Mouse (Mus musculus): Measurements from ENCODE around the gene Gm10320. TPM values are rescaled to one million over a fixed set of nuclear protein-coding genes. Genes with fewer than 3 reads are reported as not detected.

Gene Gm10320
- polyA plus RNA-seq, 1 experiment from 2014 or later, result 1.2 TPM

DNA sequence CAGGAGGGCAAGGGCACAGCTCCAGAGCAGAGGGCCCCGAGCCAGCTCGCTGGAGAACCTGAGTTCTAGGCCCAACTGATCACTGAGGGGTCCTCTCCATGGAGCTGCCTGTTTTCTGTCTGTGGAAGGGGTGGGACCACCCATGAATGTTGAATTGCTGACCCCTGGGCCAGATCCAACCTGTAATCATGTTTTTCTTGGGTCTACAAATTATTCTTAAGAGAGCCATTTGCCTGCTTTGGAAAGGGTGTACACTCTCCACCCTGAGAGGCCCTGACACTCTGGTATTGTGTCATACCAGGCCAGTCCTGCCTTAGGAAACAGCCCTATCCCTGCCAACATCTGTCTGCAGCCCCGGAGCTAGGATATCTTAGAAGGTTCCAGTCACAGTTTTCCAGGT, 5.6 kb downstream of the Gm10320 start:
- H3K27ac ChIP-seq (ENCODE audit: low read depth, low read length), result no peak overlapping the region
- H3K4me2 ChIP-seq (replicated peaks; ENCODE audit: low read depth, low read length), result no peak overlapping the region
- H3K4me1 ChIP-seq (ENCODE audit: control insufficient read depth, insufficient read depth, low read length), result no peaks in the 10 kb centered on the region
- H3K36me3 ChIP-seq (ENCODE audit: control insufficient read depth, insufficient read depth, low read length), result no peaks in the 10 kb centered on the region
- H3K9ac ChIP-seq (ENCODE audit: low read depth, low read length), result no peak overlapping the region
- H3K4me3 ChIP-seq (ENCODE audit: low read length), result no peak overlapping the region
- 66% methylated on average over 3 of the region's 3 CpGs for WGBS
- no peak for ATAC-seq (ENCODE audit: low FRiP score, low TSS enrichment)
- H3K9me3 ChIP-seq (ENCODE audit: control insufficient read depth, low read length), result no peaks in the 10 kb centered on the region
- no peaks in the 10 kb centered on the region for H3K27me3 ChIP-seq (ENCODE audit: control insufficient read depth, insufficient read depth, low read length)

DNA sequence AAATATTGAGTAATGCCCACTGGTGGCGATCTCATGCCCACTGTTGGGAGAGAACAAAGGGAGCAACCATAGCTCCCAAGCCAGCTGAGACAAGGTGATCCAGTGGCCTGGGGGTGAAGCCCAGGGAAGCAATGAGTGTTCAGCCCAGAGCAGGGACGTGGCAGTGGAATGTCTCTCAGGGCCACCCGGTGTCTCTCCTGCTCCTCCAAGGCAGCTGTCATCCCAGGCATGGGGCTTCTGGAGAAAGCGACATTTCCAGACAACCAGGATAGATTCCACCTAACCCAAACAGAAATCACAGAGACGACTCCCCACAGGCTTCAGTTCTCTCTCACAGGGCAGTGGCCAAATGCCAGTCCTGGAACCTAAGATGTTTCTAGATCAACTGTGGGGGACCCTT, 6.4 kb downstream of the Gm10320 start:
- 70% methylated on average over 5 of the region's 5 CpGs for WGBS

DNA sequence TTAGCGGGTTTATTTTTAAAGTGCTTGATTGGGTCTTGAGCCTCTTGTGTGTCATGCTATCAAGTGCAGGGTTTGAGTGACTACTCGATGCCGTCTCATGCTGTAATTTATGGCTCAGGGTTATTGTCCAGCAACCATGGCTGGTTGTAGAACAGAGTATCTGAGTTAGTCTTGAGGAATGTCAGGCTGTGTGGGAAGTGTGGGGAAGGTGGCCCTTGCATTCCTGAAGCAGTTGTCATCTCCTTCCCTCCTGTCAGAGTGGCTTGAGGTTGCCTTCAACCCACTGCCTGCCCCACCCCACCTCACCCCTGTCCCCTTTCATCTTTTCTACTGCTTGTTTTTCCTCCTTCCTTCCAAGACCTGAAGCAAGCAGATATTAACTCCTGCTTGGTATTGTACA, 13.8 kb downstream of the Gm10320 start:
- H3K36me3 ChIP-seq (ENCODE audit: control insufficient read depth, insufficient read depth, low read length), result no peaks in the 10 kb centered on the region
- H3K4me2 ChIP-seq (replicated peaks; ENCODE audit: low read depth, low read length), result no peak overlapping the region
- H3K9me3 ChIP-seq (ENCODE audit: control insufficient read depth, low read length), result no peaks in the 10 kb centered on the region
- WGBS, result 57% methylated on average over 3 of the region's 3 CpGs
- H3K27ac ChIP-seq (ENCODE audit: low read depth, low read length), result no peak overlapping the region
- H3K9ac ChIP-seq (ENCODE audit: low read depth, low read length), result no peak overlapping the region
- no peaks in the 10 kb centered on the region for H3K27me3 ChIP-seq (ENCODE audit: control insufficient read depth, insufficient read depth, low read length)
- no peak overlapping the region for H3K4me3 ChIP-seq (ENCODE audit: low read length)
- ATAC-seq (ENCODE audit: low FRiP score, low TSS enrichment), result no peak
- H3K4me1 ChIP-seq (ENCODE audit: control insufficient read depth, insufficient read depth, low read length), result peaks cover 8% of the 10 kb centered on the region; the same call in 1 of the 2 replicates

More for the DNA sequence above, 6.4 kb downstream of the Gm10320 start:
- Histone ChIP-seq H3K9ac (ENCODE audit: low read depth, low read length) (no peak overlapping the region), H3K4me3 (ENCODE audit: low read length) (no peak overlapping the region), H3K9me3 (ENCODE audit: control insufficient read depth, low read length) (no peaks in the 10 kb centered on the region), H3K36me3 (ENCODE audit: control insufficient read depth, insufficient read depth, low read length) (no peaks in the 10 kb centered on the region), H3K4me2 (replicated peaks; ENCODE audit: low read depth, low read length) (no peak overlapping the region), H3K4me1 (ENCODE audit: control insufficient read depth, insufficient read depth, low read length) (no peaks in the 10 kb centered on the region), H3K27ac (ENCODE audit: low read depth, low read length) (no peak overlapping the region), H3K27me3 (ENCODE audit: control insufficient read depth, insufficient read depth, low read length) (no peaks in the 10 kb centered on the region)
- no peak for ATAC-seq (ENCODE audit: low FRiP score, low TSS enrichment)

DNA sequence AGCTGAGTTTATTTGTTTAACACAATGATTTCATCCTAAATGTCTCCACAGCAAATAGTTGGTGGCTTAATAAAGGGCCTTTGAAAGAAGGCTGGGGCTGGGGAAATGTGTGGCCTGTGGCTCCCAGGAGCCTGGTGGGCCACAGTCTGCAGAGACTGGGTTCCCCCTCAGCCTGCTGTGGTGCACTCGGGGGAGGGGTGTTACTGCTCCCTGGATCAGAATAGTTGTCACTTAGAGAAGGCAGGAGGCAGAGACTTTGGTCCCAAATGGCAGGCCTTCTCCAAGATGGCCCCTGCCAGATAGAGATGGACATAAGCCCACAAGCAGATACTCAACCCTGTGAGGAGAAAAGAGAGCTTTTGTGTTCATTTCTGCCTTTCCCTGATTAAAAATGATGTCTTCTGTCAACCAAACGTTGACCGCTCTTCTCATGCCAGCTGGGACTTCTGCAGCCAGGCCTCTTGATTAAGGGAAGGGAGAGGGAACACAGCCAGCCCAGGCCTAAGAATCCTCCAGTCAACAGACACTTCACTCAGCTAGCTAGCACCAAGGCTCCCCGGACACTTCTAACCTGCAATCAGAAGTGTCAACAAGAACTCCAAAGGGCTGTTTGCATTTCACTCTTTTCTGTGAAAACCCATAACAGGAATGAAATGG, 14.8 kb downstream of the Gm10320 start:
- peak overlapping the region; percentile 75 for H3K27ac ChIP-seq (ENCODE audit: low read depth, low read length)
- peaks cover 8% of the 10 kb centered on the region; the same call in 1 of the 2 replicates for H3K4me1 ChIP-seq (ENCODE audit: control insufficient read depth, insufficient read depth, low read length)
- ATAC-seq (ENCODE audit: low FRiP score, low TSS enrichment), result peak; percentile 51; the same call in 1 of the 2 replicates
- H3K36me3 ChIP-seq (ENCODE audit: control insufficient read depth, insufficient read depth, low read length), result no peaks in the 10 kb centered on the region
- H3K9ac ChIP-seq (ENCODE audit: low read depth, low read length), result no peak overlapping the region
- WGBS, result 38% methylated on average over 4 of the region's 4 CpGs
- 0 out of 2 replicates have a peak, but pooled peaks cover under 1% of the 10 kb centered on the region for H3K27me3 ChIP-seq (ENCODE audit: control insufficient read depth, insufficient read depth, low read length)
- no peak overlapping the region for H3K4me3 ChIP-seq (ENCODE audit: low read length)
- H3K9me3 ChIP-seq (ENCODE audit: control insufficient read depth, low read length), result no peaks in the 10 kb centered on the region
- H3K4me2 ChIP-seq (replicated peaks; ENCODE audit: low read depth, low read length), result no peak overlapping the region

DNA sequence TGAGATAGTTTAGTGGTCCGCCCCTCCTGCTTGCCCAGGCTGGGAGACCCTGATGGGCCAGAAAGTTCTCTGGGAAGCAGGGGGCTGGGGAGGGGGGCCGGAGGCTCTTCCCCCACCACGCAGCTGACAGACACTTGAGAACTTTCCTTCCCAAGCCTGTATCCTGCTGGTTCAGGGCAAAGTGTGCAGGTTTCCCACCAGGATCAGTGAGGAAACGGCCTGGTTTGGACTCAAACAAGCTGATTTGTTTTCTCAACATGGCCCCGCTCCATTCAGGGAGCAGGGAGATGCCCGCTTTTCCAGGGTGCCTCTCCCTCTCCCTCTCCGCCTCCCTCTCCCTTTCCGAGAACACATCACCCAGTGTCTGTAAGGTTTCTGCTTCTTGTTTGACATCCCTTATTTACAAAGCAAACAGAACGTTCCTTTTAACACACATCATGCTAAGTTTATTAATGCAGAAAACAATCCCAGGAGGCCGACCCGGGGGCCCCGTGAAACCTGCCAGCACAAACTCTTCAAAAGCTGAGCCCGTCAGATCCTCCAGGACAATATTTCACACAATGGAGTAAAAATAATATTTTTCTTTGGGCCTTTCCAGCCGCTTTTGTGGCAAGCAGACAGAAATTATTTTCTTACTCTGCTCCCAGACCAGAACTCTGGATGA, 15.5 kb downstream of the Gm10320 start:
- Histone ChIP-seq H3K36me3 (ENCODE audit: control insufficient read depth, insufficient read depth, low read length) (no peaks in the 10 kb centered on the region), H3K9ac (ENCODE audit: low read depth, low read length) (no peak overlapping the region), H3K27ac (ENCODE audit: low read depth, low read length) (peak overlapping the region; percentile 18; the same call in 1 of the 2 replicates), H3K4me2 (replicated peaks; ENCODE audit: low read depth, low read length) (no peak overlapping the region), H3K27me3 (ENCODE audit: control insufficient read depth, insufficient read depth, low read length) (0 out of 2 replicates have a peak, but pooled peaks cover 3% of the 10 kb centered on the region), H3K4me1 (ENCODE audit: control insufficient read depth, insufficient read depth, low read length) (peaks cover 8% of the 10 kb centered on the region; the same call in 1 of the 2 replicates), H3K4me3 (ENCODE audit: low read length) (no peak overlapping the region), H3K9me3 (ENCODE audit: control insufficient read depth, low read length) (no peaks in the 10 kb centered on the region)
- peak; percentile 74 for ATAC-seq (ENCODE audit: low FRiP score, low TSS enrichment)
- WGBS, result 18% methylated on average over 14 of the region's 14 CpGs

DNA sequence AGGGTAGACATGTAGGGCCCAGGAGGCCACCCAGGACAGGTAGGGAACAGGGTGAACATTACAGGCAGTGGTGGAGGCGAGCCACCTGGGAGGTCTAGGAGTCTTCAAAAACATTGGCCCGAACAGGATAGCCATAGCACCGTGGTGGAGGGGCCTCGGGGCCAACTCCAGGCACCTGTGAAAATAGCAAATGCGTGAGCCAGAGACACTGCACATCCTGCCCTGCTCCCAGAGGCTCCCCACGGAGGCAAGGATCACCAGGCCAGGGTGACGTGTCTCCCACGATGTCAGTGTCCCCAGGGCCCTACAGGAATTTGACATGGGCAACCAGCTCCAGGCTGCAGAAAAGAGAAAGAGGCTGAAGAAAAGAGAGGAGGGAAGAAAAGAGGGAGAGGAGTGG, 16.1 kb downstream of the Gm10320 start:
- 25% methylated on average over 8 of the region's 8 CpGs for WGBS
- H3K4me2 ChIP-seq (replicated peaks; ENCODE audit: low read depth, low read length), result no peak overlapping the region
- 0 out of 2 replicates have a peak, but pooled peaks cover 3% of the 10 kb centered on the region for H3K27me3 ChIP-seq (ENCODE audit: control insufficient read depth, insufficient read depth, low read length)
- H3K4me1 ChIP-seq (ENCODE audit: control insufficient read depth, insufficient read depth, low read length), result peaks cover 8% of the 10 kb centered on the region; the same call in 1 of the 2 replicates
- H3K9ac ChIP-seq (ENCODE audit: low read depth, low read length), result peak overlapping the region; percentile 34; the same call in 1 of the 2 replicates
- peak overlapping the region; percentile 77; the same call in 1 of the 2 replicates for H3K27ac ChIP-seq (ENCODE audit: low read depth, low read length)
- no peak for ATAC-seq (ENCODE audit: low FRiP score, low TSS enrichment)
- no peaks in the 10 kb centered on the region for H3K9me3 ChIP-seq (ENCODE audit: control insufficient read depth, low read length)
- no peak overlapping the region for H3K4me3 ChIP-seq (ENCODE audit: low read length)
- H3K36me3 ChIP-seq (ENCODE audit: control insufficient read depth, insufficient read depth, low read length), result no peaks in the 10 kb centered on the region

DNA sequence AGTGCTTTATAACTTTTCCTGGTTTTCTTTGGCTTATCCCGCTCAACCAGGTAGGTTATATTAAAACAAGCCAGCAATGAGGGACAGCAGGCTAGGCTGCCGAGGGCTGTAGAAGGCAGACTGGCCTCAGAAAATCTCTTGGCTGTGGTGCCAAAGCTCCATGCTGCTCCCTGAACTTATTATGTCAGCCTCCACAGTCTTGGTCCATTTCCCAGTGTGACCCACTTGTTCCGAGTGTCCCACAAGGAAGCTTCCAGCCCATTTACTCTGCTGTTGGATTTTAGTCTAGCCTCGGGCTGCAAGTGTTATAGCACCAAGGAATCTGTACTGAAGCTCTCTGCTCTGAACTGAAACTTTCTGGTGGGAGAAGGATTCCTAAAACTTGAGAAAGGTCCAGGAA, 18.8 kb downstream of the Gm10320 start:
- WGBS, result 80% methylated on average over 4 of the region's 4 CpGs
- ATAC-seq (ENCODE audit: low FRiP score, low TSS enrichment), result no peak
- H3K9me3 ChIP-seq (ENCODE audit: control insufficient read depth, low read length), result no peaks in the 10 kb centered on the region
- no peak overlapping the region for H3K27ac ChIP-seq (ENCODE audit: low read depth, low read length)
- peaks cover 8% of the 10 kb centered on the region; the same call in 1 of the 2 replicates for H3K4me1 ChIP-seq (ENCODE audit: control insufficient read depth, insufficient read depth, low read length)
- no peak overlapping the region for H3K4me2 ChIP-seq (replicated peaks; ENCODE audit: low read depth, low read length)
- H3K4me3 ChIP-seq (ENCODE audit: low read length), result no peak overlapping the region
- H3K9ac ChIP-seq (ENCODE audit: low read depth, low read length), result no peak overlapping the region
- 0 out of 2 replicates have a peak, but pooled peaks cover 3% of the 10 kb centered on the region for H3K27me3 ChIP-seq (ENCODE audit: control insufficient read depth, insufficient read depth, low read length)
- no peaks in the 10 kb centered on the region for H3K36me3 ChIP-seq (ENCODE audit: control insufficient read depth, insufficient read depth, low read length)

DNA sequence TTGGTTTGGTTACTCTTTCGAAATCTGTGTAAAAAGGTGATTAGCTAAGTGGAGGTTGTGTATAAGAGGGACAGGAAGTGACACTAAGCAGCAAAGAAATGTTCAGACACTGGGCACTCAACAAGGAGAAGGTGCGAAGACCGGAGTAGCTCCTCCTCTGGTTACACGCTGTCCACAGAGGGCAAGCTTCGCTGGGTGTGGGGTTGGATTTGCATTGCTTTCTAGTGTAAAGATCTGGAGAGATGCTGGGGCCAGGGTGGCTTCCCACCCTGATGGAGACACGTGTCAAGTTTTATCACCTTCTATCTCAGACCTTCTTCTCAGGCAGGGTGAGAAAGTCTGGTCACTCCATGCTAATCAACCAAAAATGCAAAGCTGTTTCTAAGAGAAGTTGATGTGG, 20.0 kb downstream of the Gm10320 start:
- no peak overlapping the region for H3K4me2 ChIP-seq (replicated peaks; ENCODE audit: low read depth, low read length)
- H3K9me3 ChIP-seq (ENCODE audit: control insufficient read depth, low read length), result no peaks in the 10 kb centered on the region
- WGBS, result 51% methylated on average over 6 of the region's 6 CpGs

DNA sequence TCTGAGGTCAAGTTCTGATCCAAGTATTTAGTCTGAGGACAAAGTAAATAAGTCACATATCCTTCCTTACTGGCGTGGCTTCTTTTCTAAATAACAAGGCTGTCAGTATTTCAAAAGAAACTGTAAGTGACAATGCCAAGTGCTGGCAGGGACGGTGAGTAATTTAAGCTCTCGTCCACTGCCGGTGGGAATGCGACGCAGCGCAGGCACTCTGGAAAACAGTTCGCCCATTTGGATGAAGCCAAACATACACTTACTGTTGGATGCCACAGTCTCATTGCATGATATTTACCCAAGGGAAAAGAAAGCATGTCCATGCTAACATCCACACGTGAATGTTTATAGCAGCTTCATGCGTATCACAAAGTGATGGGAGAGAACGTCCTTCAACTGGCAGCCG, 21.5 kb downstream of the Gm10320 start:
- no peaks in the 10 kb centered on the region for H3K36me3 ChIP-seq (ENCODE audit: control insufficient read depth, insufficient read depth, low read length)
- H3K27ac ChIP-seq (ENCODE audit: low read depth, low read length), result no peak overlapping the region
- no peak overlapping the region for H3K4me3 ChIP-seq (ENCODE audit: low read length)
- H3K9me3 ChIP-seq (ENCODE audit: control insufficient read depth, low read length), result no peaks in the 10 kb centered on the region
- H3K9ac ChIP-seq (ENCODE audit: low read depth, low read length), result no peak overlapping the region
- 0 out of 2 replicates have a peak, but pooled peaks cover 3% of the 10 kb centered on the region for H3K27me3 ChIP-seq (ENCODE audit: control insufficient read depth, insufficient read depth, low read length)
- H3K4me1 ChIP-seq (ENCODE audit: control insufficient read depth, insufficient read depth, low read length), result no peaks in the 10 kb centered on the region
- no peak overlapping the region for H3K4me2 ChIP-seq (replicated peaks; ENCODE audit: low read depth, low read length)
- 64% methylated on average over 12 of the region's 12 CpGs for WGBS
- no peak for ATAC-seq (ENCODE audit: low FRiP score, low TSS enrichment)

More for the DNA sequence above, 20.0 kb downstream of the Gm10320 start:
- Histone ChIP-seq H3K4me3 (ENCODE audit: low read length) (no peak overlapping the region), H3K27me3 (ENCODE audit: control insufficient read depth, insufficient read depth, low read length) (0 out of 2 replicates have a peak, but pooled peaks cover 3% of the 10 kb centered on the region), H3K27ac (ENCODE audit: low read depth, low read length) (no peak overlapping the region), H3K9ac (ENCODE audit: low read depth, low read length) (no peak overlapping the region), H3K36me3 (ENCODE audit: control insufficient read depth, insufficient read depth, low read length) (no peaks in the 10 kb centered on the region), H3K4me1 (ENCODE audit: control insufficient read depth, insufficient read depth, low read length) (peaks cover 4% of the 10 kb centered on the region; the same call in 1 of the 2 replicates)
- ATAC-seq (ENCODE audit: low FRiP score, low TSS enrichment), result no peak
